In the genomic region with DNA sequence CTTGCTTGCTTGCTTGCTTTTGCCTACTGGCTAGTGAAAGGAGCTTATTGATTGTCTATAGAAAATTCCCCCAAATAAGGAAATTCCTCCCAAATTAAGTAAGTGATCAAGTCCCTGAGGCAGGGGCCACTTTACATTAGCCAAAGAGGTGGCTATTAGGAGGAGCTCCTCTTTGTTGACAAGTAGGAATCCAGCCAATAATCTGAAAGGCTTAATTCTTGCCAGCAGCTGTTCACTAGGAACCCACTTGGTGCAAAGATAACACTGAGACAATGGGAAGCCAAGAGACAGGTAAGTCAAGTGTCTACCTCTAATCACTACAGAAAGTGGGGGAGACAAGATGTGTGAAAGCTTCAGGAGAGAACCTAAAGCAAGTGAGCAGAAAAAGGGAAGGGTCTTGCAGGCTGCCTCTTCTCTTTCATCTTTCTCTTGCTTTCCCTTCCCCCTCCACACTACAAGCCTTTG, we compare ENCODE assay signal across 18 mouse cellular contexts.
DNase-seq lines count a peak whose midpoint lies in the region; ATAC-seq and TF ChIP-seq lines count a peak whose summit lies in the region.
"Had no signal": no experiment of that assay in that cellular context is flagged by ENCODE, and none has a peak within 500 bp of the region (broad histone marks: within the 10 kb centered on the region; RNA-seq: fewer than 3 reads in every experiment).

No protein-coding gene starts in this region.

- H3K9ac ChIP-seq in forebrain, embryonic 12.5 days = no peak overlapping the region; the same call in 1 of the 2 replicates
- no peak overlapping the region for H3K9ac ChIP-seq in hindbrain, embryonic 14.5 days
- no peak overlapping the region for H3K9ac ChIP-seq in midbrain, embryonic 15.5 days
- no peak overlapping the region for H3K9ac ChIP-seq in heart, adult 2 months (ENCODE audit: low read depth, low read length)
- no peak overlapping the region for H3K9ac ChIP-seq in lung, postnatal 0 days (replicated peaks; ENCODE audit: low read depth)
- H3K9ac ChIP-seq: liver, embryonic 15.5 days had no signal

- peaks cover 35% of the 10 kb centered on the region for H3K4me1 ChIP-seq in forebrain, embryonic 12.5 days
- H3K4me1 ChIP-seq in hindbrain, embryonic 14.5 days (replicated peaks; ENCODE audit: control insufficient read depth, insufficient read depth, low read length) = peaks cover 17% of the 10 kb centered on the region
- H3K4me1 ChIP-seq in midbrain, embryonic 15.5 days = peaks cover 21% of the 10 kb centered on the region
- H3K4me1 ChIP-seq in heart, adult 2 months (ENCODE audit: control insufficient read depth, insufficient read depth, low read length) = no peaks in the 10 kb centered on the region
- no peaks in the 10 kb centered on the region for H3K4me1 ChIP-seq in lung, postnatal 0 days (ENCODE audit: insufficient read depth, low read depth, low read length)
- H3K4me1 ChIP-seq: liver, embryonic 15.5 days had no signal

- peak overlapping the region; percentile 93 for H3K27ac ChIP-seq in forebrain, embryonic 12.5 days
- H3K27ac ChIP-seq in hindbrain, embryonic 14.5 days = peak overlapping the region; percentile 88
- peak overlapping the region; percentile 83 for H3K27ac ChIP-seq in midbrain, embryonic 15.5 days
- H3K27ac ChIP-seq in heart, adult 2 months = no peak overlapping the region
- H3K27ac ChIP-seq in lung, postnatal 0 days (ENCODE audit: low read length) = no peak overlapping the region
- H3K27ac ChIP-seq: liver, embryonic 15.5 days had no signal

- TF ChIP-seq POLR2A in brain, embryonic 14.5 days (IDR thresholded peaks at IDR 0.05; ENCODE audit: borderline replicate concordance, extremely low read depth, insufficient read depth, insufficient read length, poor library complexity, severe bottlenecking) = no peak
- TF ChIP-seq POLR2A in heart, adult 2 months (IDR thresholded peaks at IDR 0.05; ENCODE audit: insufficient read depth, low read depth, low read length) = no peak

- ATAC-seq in forebrain, embryonic 12.5 days (ENCODE audit: low FRiP score) = peak; percentile 1; the same call in 1 of the 2 replicates
- no peak for ATAC-seq in hindbrain, embryonic 14.5 days (ENCODE audit: low FRiP score)
- ATAC-seq in midbrain, embryonic 15.5 days (replicated peaks) = 0 out of 2 replicates have a peak, but pooled peaks have one; percentile 5
- no peak for ATAC-seq in erythroblast, adult 5-6 weeks (replicated peaks; ENCODE audit: low FRiP score, poor library complexity, severe bottlenecking)
- no peak for ATAC-seq in lung, postnatal 0 days
- ATAC-seq: intestine, embryonic 16.5 days had no signal

- H3K9me3 ChIP-seq in forebrain, embryonic 12.5 days = no peaks in the 10 kb centered on the region
- no peaks in the 10 kb centered on the region for H3K9me3 ChIP-seq in hindbrain, embryonic 14.5 days (ENCODE audit: control insufficient read depth, low read length)
- no peaks in the 10 kb centered on the region for H3K9me3 ChIP-seq in midbrain, embryonic 15.5 days
- no peaks in the 10 kb centered on the region for H3K9me3 ChIP-seq in lung, postnatal 0 days (ENCODE audit: low read length)
- H3K9me3 ChIP-seq: limb, embryonic 12.5 days; liver, embryonic 15.5 days had no signal

- DNase-seq in brain, embryonic 14.5 days (ENCODE audit: low read depth) = peak; percentile 73
- peak; percentile 34 for DNase-seq in hindbrain, embryonic 14.5 days (ENCODE audit: low spot score)
- no peak for DNase-seq in layer of hippocampus, postnatal 14 days (ENCODE audit: low spot score in 2 of 2)
- no peak for DNase-seq in heart, adult 2 months
- no peak for DNase-seq in lung, postnatal 0 days (ENCODE audit: low spot score)
- DNase-seq: cerebellum, postnatal 10 days; heart, adult 18-20 months; heart, postnatal 10 days; kidney, postnatal 25 days; lung, postnatal 36 days; spleen, adult 18-20 months; thymus, postnatal 4 days had no signal

- H3K27me3 ChIP-seq in forebrain, embryonic 12.5 days = no peaks in the 10 kb centered on the region
- no peaks in the 10 kb centered on the region for H3K27me3 ChIP-seq in hindbrain, embryonic 14.5 days (ENCODE audit: control insufficient read depth, insufficient read depth, low read length)
- H3K27me3 ChIP-seq in midbrain, embryonic 15.5 days (replicated peaks) = no peaks in the 10 kb centered on the region
- H3K27me3 ChIP-seq in heart, adult 2 months (ENCODE audit: control insufficient read depth, insufficient read depth, low read length) = no peaks in the 10 kb centered on the region
- no peaks in the 10 kb centered on the region for H3K27me3 ChIP-seq in lung, postnatal 0 days (replicated peaks; ENCODE audit: insufficient read depth, low read length)
- H3K27me3 ChIP-seq: limb, embryonic 12.5 days; liver, embryonic 15.5 days had no signal

- H3K79me2 ChIP-seq in heart, adult 2 months (replicated peaks; ENCODE audit: control insufficient read depth, insufficient read depth, low read length) = no peaks in the 10 kb centered on the region

- TF ChIP-seq EP300 in heart, adult 2 months (IDR thresholded peaks at IDR 0.05; ENCODE audit: insufficient read depth, low read depth, low read length) = no peak
- TF ChIP-seq EP300 in lung, postnatal 0 days (IDR thresholded peaks at IDR 0.05) = no peak

- no peaks in the 10 kb centered on the region for H3K36me3 ChIP-seq in forebrain, embryonic 12.5 days (replicated peaks)
- no peaks in the 10 kb centered on the region for H3K36me3 ChIP-seq in hindbrain, embryonic 14.5 days (replicated peaks; ENCODE audit: control insufficient read depth, insufficient read depth)
- no peaks in the 10 kb centered on the region for H3K36me3 ChIP-seq in midbrain, embryonic 15.5 days (replicated peaks)
- no peaks in the 10 kb centered on the region for H3K36me3 ChIP-seq in heart, adult 2 months (ENCODE audit: control insufficient read depth, insufficient read depth, low read length)
- H3K36me3 ChIP-seq in lung, postnatal 0 days (ENCODE audit: insufficient read depth, low read length) = no peaks in the 10 kb centered on the region
- H3K36me3 ChIP-seq: limb, embryonic 12.5 days; liver, embryonic 15.5 days had no signal

- intact Hi-C loops in heart, adult 2 months (cut with DNase I) = no loop called here

- no peak for TF ChIP-seq CTCF in brain, embryonic 14.5 days (IDR thresholded peaks at IDR 0.05; ENCODE audit: borderline replicate concordance, extremely low read depth, insufficient read depth, insufficient read length)
- no peak for TF ChIP-seq CTCF in heart, adult 2 months (IDR thresholded peaks at IDR 0.05)
- TF ChIP-seq CTCF in lung, postnatal 0 days (IDR thresholded peaks at IDR 0.05) = no peak

- H3K4me2 ChIP-seq in forebrain, embryonic 12.5 days = peak overlapping the region; percentile 31
- H3K4me2 ChIP-seq in hindbrain, embryonic 14.5 days (replicated peaks) = no peak overlapping the region
- 0 out of 2 replicates have a peak overlapping the region, but pooled peaks have one; percentile 28 for H3K4me2 ChIP-seq in midbrain, embryonic 15.5 days
- no peak overlapping the region for H3K4me2 ChIP-seq in lung, postnatal 0 days (replicated peaks; ENCODE audit: low read depth, low read length)
- H3K4me2 ChIP-seq: limb, embryonic 12.5 days; liver, embryonic 15.5 days had no signal

- H3K4me3 ChIP-seq in forebrain, embryonic 12.5 days (replicated peaks) = no peak overlapping the region
- H3K4me3 ChIP-seq in hindbrain, embryonic 14.5 days (replicated peaks; ENCODE audit: low read length) = no peak overlapping the region
- H3K4me3 ChIP-seq in midbrain, embryonic 15.5 days = no peak overlapping the region
- H3K4me3 ChIP-seq in heart, adult 2 months = no peak overlapping the region
- no peak overlapping the region for H3K4me3 ChIP-seq in lung, postnatal 0 days (ENCODE audit: low read depth, low read length)
- H3K4me3 ChIP-seq: limb, embryonic 12.5 days; liver, embryonic 15.5 days had no signal

Comparison
In these comparisons a context has a peak if more than half of its experiments do, and no peak if none do; other contexts are left out.
1. DNase-seq: peak in brain, embryonic 14.5 days (single experiment) and hindbrain, embryonic 14.5 days (single experiment); none in layer of hippocampus, postnatal 14 days (0 of 2), heart, adult 2 months (0 of 2) and lung, postnatal 0 days (single experiment).
2. ATAC-seq: peak in forebrain, embryonic 12.5 days (single experiment) and midbrain, embryonic 15.5 days (single experiment); none in hindbrain, embryonic 14.5 days (single experiment), erythroblast, adult 5-6 weeks (single experiment) and lung, postnatal 0 days (single experiment).
3. H3K27ac ChIP-seq: peak in forebrain, embryonic 12.5 days (single experiment), hindbrain, embryonic 14.5 days (single experiment) and midbrain, embryonic 15.5 days (single experiment); none in heart, adult 2 months (single experiment) and lung, postnatal 0 days (single experiment).
4. H3K4me2 ChIP-seq: peak in forebrain, embryonic 12.5 days (single experiment) and midbrain, embryonic 15.5 days (single experiment); none in hindbrain, embryonic 14.5 days (single experiment) and lung, postnatal 0 days (single experiment).